Mouse (Mus musculus) midbrain, embryonic 16.5 days (tissue): ENCODE results near the gene Igfbp4. TPM values are rescaled to one million over a fixed set of nuclear protein-coding genes. Genes with fewer than 3 reads are reported as not detected.

ENCODE experiments used
- ATAC-seq: fragments of 200-750 bp; cut with Nextera tagmentation; 2 replicates; pipeline ENCODE4 v1.8.0; 2017; ENCODE audit warnings: moderate TSS enrichment
- H3K27ac ChIP-seq: fragments of 300-500 bp; sonication (generic); 2 replicates; pipeline ENCODE4 v1.5.1; 2014; ENCODE audit warnings: mild to moderate bottlenecking, low read length, mixed read lengths
- H3K27me3 ChIP-seq: fragments of 300-500 bp; sonication (generic); 2 replicates; pipeline ENCODE4 v1.6.1; 2014; ENCODE audit warnings: low read depth, low read length, mixed read lengths; ENCODE audit not compliant: control insufficient read depth, insufficient read depth
- H3K36me3 ChIP-seq: fragments of 300-500 bp; sonication (generic); 2 replicates; pipeline ENCODE4 v1.6.1; 2014; ENCODE audit warnings: mild to moderate bottlenecking, low read length, moderate library complexity, mixed read lengths; ENCODE audit not compliant: control insufficient read depth, insufficient read depth
- H3K4me1 ChIP-seq: fragments of 300-500 bp; sonication (generic); 2 replicates; pipeline ENCODE4 v1.6.1; 2014; ENCODE audit warnings: mild to moderate bottlenecking, low read length, mixed read lengths; ENCODE audit not compliant: control insufficient read depth, insufficient read depth
- H3K4me2 ChIP-seq: fragments of 300-500 bp; sonication (generic); 2 replicates; pipeline ENCODE4 v1.6.1; 2014; ENCODE audit warnings: mild to moderate bottlenecking, low read length, mixed read lengths
- H3K4me3 ChIP-seq: fragments of 300-500 bp; sonication (generic); 2 replicates; pipeline ENCODE4 v1.5.1; 2014; ENCODE audit warnings: low read depth, mild to moderate bottlenecking, low read length, moderate library complexity, mixed read lengths
- H3K9ac ChIP-seq: fragments of 300-500 bp; sonication (generic); 2 replicates; pipeline ENCODE4 v1.6.1; 2014; ENCODE audit warnings: low read depth, low read length, mixed read lengths
- H3K9me3 ChIP-seq: fragments of 300-500 bp; sonication (generic); replicated peaks from 2 replicates; pipeline ENCODE4 v1.6.1; 2014; ENCODE audit warnings: mild to moderate bottlenecking, low read length, mixed read lengths; ENCODE audit not compliant: control insufficient read depth, poor library complexity, severe bottlenecking
- WGBS: fragments of 180-500 bp; shearing (Covaris S2); extraction: QIAGEN DNeasy Blood & Tissue Kit; methylation state at CpG from one replicate; pipeline ENCODE4 v1.1.7; 2014; 5-methylcytosine and 5-hydroxymethylcytosine counted together
- polyA plus RNA-seq: library from polyadenylated mRNA; unstranded; fragments of >200 nt; fragmentation: Nextera tagmentation; extraction: Ambion mirVana; gene quantifications from 2 replicates; pipeline ENCODE4 v1.2.1, GENCODE M21; 2015

Gene Igfbp4
- polyA plus RNA-seq: 117 and 119 TPM in 2 replicates

- Histone ChIP-seq H3K9me3 (no peaks in the 10 kb centered on the region), H3K36me3 (no peaks in the 10 kb centered on the region), H3K4me1 (peaks cover 5% of the 10 kb centered on the region), H3K9ac (peak within 1 kb of the TSS; percentile 79), H3K4me2 (peak within 1 kb of the TSS; percentile 98), H3K4me3 (peak within 1 kb of the TSS; percentile 53), H3K27ac (peak within 1 kb of the TSS; percentile 53), H3K27me3 (no peaks in the 10 kb centered on the region)
- ATAC-seq: peak; percentile 51
- 0% methylated on average over 57 of the region's 63 CpGs for WGBS
Measured at GRCm38 (mm10) chr11:99041051-99041729, at the start of gene Igfbp4. Igfbp4 (plus strand) TSS chr11:99041244.

DNA sequence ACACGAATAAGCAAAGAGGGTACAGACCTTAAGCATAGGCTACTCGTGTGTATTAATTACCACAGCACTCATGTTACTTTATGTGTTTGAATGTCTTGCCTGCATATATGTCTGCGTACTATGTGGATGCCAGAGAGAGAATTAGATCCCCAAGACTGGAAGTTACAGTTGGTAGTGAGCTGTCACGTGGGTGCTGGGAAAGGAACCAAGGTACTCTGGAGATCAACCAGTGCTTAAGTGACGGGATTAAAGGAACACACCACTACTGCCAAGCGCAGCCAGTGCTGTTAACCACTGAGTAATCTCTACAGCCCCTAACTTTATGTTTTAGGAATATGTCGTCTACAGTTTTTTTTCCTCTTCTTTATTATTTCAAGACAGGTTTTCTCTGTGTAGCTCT, 45.1 kb upstream of the Igfbp4 start:
- no peak for ATAC-seq
- Histone ChIP-seq H3K4me3 (no peak overlapping the region), H3K36me3 (no peaks in the 10 kb centered on the region), H3K27me3 (no peaks in the 10 kb centered on the region), H3K4me1 (no peaks in the 10 kb centered on the region), H3K9me3 (no peaks in the 10 kb centered on the region), H3K9ac (no peak overlapping the region), H3K4me2 (no peak overlapping the region), H3K27ac (no peak overlapping the region)
- WGBS: 96% methylated on average over 7 of the region's 7 CpGs

GRCm38 (mm10) chr11:98997659-98998058, 43.4 kb upstream of the Igfbp4 start:
- H3K36me3 ChIP-seq: no peaks in the 10 kb centered on the region
- H3K27me3 ChIP-seq: no peaks in the 10 kb centered on the region
- H3K9ac ChIP-seq: no peak overlapping the region
- H3K4me2 ChIP-seq: no peak overlapping the region
- no peak for ATAC-seq
- H3K9me3 ChIP-seq: no peaks in the 10 kb centered on the region
- H3K4me1 ChIP-seq: no peaks in the 10 kb centered on the region
- 97% methylated on average over 4 of the region's 4 CpGs for WGBS
- H3K4me3 ChIP-seq: no peak overlapping the region
- H3K27ac ChIP-seq: no peak overlapping the region

DNA sequence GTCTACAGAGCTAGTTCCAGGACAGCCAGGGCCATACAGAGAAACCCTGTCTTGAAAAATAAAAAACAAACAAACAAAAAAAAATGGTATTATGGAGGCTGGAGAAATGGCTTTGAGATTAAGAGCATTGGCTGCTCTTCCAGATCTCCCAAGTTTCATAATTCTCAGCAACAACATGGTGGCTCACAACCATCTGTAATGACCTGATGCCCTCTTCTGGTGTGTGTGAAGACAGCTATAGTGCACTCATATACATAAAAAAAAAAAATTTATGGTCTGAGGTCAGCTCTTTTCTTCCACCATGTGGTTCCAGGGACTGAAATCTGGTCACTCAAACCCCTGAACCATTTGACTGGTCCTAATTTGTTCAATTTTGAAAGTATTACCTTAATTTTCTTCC, 42.3 kb upstream of the Igfbp4 start:
- H3K4me3 ChIP-seq: no peak overlapping the region
- H3K9ac ChIP-seq: no peak overlapping the region
- no peak overlapping the region for H3K4me2 ChIP-seq
- no peaks in the 10 kb centered on the region for H3K9me3 ChIP-seq
- H3K36me3 ChIP-seq: no peaks in the 10 kb centered on the region
- no peaks in the 10 kb centered on the region for H3K4me1 ChIP-seq
- no peak for ATAC-seq
- H3K27ac ChIP-seq: no peak overlapping the region
- no peaks in the 10 kb centered on the region for H3K27me3 ChIP-seq

- H3K4me3 ChIP-seq: no peak overlapping the region
- WGBS: 89% methylated on average over 11 of the region's 11 CpGs
- no peak for ATAC-seq
- H3K9ac ChIP-seq: no peak overlapping the region
- H3K27me3 ChIP-seq: no peaks in the 10 kb centered on the region
- no peaks in the 10 kb centered on the region for H3K36me3 ChIP-seq
- H3K27ac ChIP-seq: no peak overlapping the region
- no peaks in the 10 kb centered on the region for H3K9me3 ChIP-seq
- no peak overlapping the region for H3K4me2 ChIP-seq
- H3K4me1 ChIP-seq: no peaks in the 10 kb centered on the region
Measured at GRCm38 (mm10) chr11:98999243-98999642, 41.8 kb upstream of the Igfbp4 start.

DNA sequence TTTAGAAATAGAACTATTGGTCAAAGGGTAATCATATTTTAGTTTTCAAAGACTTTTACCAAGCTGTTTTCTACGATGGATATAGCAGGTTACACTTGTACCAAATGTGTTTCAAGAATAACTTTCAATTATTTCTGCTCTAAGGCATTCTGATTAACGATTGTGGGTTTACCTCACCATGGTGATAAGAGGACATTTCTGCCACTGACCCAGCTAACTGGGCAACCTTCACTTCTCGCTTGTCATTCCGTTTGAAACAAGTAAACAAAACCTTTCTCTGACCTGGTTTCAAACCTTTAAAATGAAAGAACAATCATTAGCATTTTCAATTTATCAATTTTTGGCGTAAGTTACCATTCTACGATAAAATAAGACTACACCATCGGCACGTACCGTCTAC, 34.3 kb upstream of the Igfbp4 start:
- Histone ChIP-seq H3K4me3 (no peak overlapping the region), H3K27me3 (no peaks in the 10 kb centered on the region), H3K4me2 (no peak overlapping the region), H3K27ac (no peak overlapping the region), H3K4me1 (no peaks in the 10 kb centered on the region), H3K9ac (no peak overlapping the region), H3K9me3 (no peaks in the 10 kb centered on the region), H3K36me3 (no peaks in the 10 kb centered on the region)
- WGBS: 96% methylated on average over 9 of the region's 9 CpGs
- no peak for ATAC-seq

GRCm38 (mm10) chr11:99010124-99010523, 30.9 kb upstream of the Igfbp4 start:
- H3K4me2 ChIP-seq: no peak overlapping the region
- 88% methylated on average over 4 of the region's 4 CpGs for WGBS
- ATAC-seq: no peak

DNA sequence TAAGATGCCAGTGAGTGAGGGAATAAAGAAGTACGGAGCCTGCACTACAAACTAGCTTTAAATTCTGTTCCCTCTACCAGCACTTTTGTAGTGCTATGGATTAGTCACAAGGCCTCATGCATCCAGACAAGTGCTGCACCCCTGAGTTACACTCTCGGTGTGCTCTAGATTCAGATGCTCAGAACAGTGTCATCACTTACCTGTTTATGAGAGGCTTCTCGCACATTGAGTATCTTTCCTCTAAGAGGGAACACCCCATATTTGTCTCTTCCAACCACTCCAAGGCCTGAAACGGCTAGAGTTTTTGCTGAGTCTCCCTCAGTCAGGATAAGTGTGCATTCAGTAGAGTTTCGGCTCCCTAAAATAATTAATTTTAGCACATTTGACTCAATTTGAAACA, 30.3 kb upstream of the Igfbp4 start:
- no peak for ATAC-seq
- Histone ChIP-seq H3K9me3 (no peaks in the 10 kb centered on the region), H3K36me3 (no peaks in the 10 kb centered on the region), H3K4me1 (no peaks in the 10 kb centered on the region), H3K27me3 (no peaks in the 10 kb centered on the region), H3K27ac (no peak overlapping the region), H3K9ac (no peak overlapping the region), H3K4me3 (no peak overlapping the region), H3K4me2 (no peak overlapping the region)
- 95% methylated on average over 5 of the region's 5 CpGs for WGBS

More at GRCm38 (mm10) chr11:99010124-99010523, 30.9 kb upstream of the Igfbp4 start:
- H3K27me3 ChIP-seq: no peaks in the 10 kb centered on the region
- H3K27ac ChIP-seq: no peak overlapping the region
- H3K4me1 ChIP-seq: no peaks in the 10 kb centered on the region
- no peak overlapping the region for H3K9ac ChIP-seq
- H3K36me3 ChIP-seq: no peaks in the 10 kb centered on the region
- no peak overlapping the region for H3K4me3 ChIP-seq
- no peaks in the 10 kb centered on the region for H3K9me3 ChIP-seq

DNA sequence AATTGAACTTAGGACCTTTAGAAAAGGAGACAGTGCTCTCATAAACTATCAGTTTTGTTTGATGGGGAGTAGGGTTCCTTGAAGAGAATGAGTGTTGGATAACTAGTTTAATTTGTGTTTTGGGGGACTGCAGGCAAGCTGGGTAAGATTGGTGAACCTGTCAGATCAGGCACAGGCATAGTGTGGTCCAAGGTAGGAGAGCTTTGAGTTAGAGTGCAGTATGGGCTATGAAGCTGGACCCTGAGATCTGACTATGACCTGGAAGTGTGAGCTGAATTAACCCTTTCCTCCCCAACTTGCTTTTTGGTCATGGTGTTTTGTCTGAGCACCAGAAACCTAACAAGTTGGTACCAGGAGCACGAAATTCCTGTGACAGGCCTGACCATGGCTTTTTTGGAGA, 27.2 kb upstream of the Igfbp4 start:
- no peak for ATAC-seq
- WGBS: 86% methylated on average over 1 of the region's 1 CpGs
- no peaks in the 10 kb centered on the region for H3K27me3 ChIP-seq

More for the DNA sequence above, 27.2 kb upstream of the Igfbp4 start:
- no peak overlapping the region for H3K4me2 ChIP-seq
- no peak overlapping the region for H3K27ac ChIP-seq
- H3K9me3 ChIP-seq: no peaks in the 10 kb centered on the region
- no peak overlapping the region for H3K4me3 ChIP-seq
- no peaks in the 10 kb centered on the region for H3K4me1 ChIP-seq
- no peaks in the 10 kb centered on the region for H3K36me3 ChIP-seq
- no peak overlapping the region for H3K9ac ChIP-seq
